Mouse (Mus musculus) central nervous system, embryonic 11.5 days (tissue): ENCODE measurements around the gene Gm11437. TPM values are rescaled to one million over a fixed set of nuclear protein-coding genes. Genes with fewer than 3 reads are reported as not detected.

Experiments used
- polyA plus RNA-seq: library from polyadenylated mRNA; depleted of rRNA; stranded (reverse); fragments of >200 nt; gene quantifications from 2 replicates; pipeline ENCODE4 v1.2.3, GENCODE M21; 2012; rRNA removed

The Gm11437 gene
- polyA plus RNA-seq, result not detected in 2 replicates

DNA sequence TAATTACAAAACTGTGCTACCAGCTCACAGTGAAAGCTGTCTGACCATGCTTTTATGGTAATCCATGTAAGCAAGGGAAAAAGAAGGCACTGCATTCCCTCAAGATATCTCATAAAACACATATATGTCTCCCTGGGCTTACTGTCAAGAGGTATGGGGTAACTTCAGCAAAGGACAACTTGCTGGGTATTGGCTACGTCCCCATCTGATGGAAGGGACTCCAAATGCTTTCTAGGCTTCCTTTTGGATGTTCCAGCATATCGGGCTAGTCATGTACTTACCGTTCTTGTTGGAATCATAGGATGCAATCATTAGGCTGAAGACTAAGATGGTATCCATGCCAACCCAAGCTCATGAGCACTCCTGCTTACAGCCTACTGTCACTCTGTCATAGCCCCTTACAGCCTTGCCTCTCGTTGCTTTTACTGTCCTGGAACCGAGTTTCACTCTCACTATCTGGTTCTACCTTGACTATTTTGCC is at the start of gene Gm11437:
Gene Gm11437, minus strand, starts transcription at position 431 of the 481 bp plus-strand sequence.

DNA sequence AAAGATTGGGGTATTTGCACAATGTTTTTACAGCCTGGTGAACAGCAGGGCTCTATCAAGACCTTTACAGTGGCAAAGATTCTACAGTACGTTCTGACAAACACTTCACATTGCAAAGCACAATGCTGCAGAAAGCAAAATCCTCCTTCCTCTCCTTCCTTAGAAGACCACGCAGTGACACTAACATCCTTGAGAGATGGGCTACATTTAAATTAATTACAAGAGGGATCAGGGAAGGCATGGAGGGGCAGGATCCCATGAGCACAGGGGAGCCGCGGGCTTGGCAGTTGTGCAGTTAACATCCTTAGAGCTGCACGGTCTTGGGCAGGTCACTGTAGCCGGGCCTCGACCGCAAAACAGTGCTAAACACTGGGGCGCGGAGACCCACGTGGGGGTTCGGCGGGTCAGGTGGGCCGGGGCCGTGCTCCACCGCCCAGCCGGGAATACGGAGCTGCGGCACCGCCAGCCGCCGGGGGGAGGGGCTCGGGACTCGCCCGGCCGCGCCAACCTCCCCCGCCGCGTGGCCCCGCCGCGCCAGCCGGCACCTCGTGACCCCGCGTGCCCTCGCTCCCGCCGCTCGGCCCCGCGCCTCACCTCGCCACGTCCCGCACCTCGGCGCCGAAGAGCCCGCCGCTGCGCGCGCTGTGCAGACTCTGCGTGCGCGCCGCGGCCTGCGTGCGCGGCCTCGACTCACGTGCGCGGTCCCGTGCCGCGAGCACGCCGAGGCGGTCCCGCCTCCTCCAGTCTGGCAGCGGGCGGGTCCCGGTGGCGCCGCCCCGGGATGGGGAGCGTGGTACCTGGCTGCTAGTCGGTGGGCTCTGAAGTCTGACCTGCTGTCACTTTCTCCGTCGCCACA is 38.1 kb downstream of the Gm11437 start, which contains the start of the genes Tada2a and Acaca:
Gene Tada2a, minus strand, starts transcription at position 658 of the 856 bp plus-strand sequence.
Gene Acaca, plus strand, starts transcription at position 730 of the 856 bp plus-strand sequence.

Other genes starting within 250 kb of the Gm11437 start
- gene Ddx52, start 225.4 kb downstream of the Gm11437 start, polyA plus RNA-seq, result 26.9 and 38.1 TPM in 2 replicates
- gene Synrg, start 203.0 kb downstream of the Gm11437 start, polyA plus RNA-seq, result 13.9 and 17.0 TPM in 2 replicates
- gene Dusp14, start 98.2 kb downstream of the Gm11437 start, polyA plus RNA-seq, result 6.4 and 6.9 TPM in 2 replicates
- 55.7 and 87.7 TPM in 2 replicates for gene Tada2a, start 37.9 kb downstream of the Gm11437 start, polyA plus RNA-seq
- gene Acaca, start 37.8 kb downstream of the Gm11437 start, polyA plus RNA-seq, result 19.9 and 27.2 TPM in 2 replicates